Mouse (Mus musculus) liver, adult (tissue): Measurements from ENCODE around the gene Utp18.

Experiments
- GATA4 ChIP-seq: IDR thresholded peaks from 2 replicates; pipeline ENCODE4 v1.6.1; 2014; ENCODE audit warnings: mild to moderate bottlenecking, low read length; ENCODE audit not compliant: insufficient replicate concordance

Gene Utp18

DNA sequence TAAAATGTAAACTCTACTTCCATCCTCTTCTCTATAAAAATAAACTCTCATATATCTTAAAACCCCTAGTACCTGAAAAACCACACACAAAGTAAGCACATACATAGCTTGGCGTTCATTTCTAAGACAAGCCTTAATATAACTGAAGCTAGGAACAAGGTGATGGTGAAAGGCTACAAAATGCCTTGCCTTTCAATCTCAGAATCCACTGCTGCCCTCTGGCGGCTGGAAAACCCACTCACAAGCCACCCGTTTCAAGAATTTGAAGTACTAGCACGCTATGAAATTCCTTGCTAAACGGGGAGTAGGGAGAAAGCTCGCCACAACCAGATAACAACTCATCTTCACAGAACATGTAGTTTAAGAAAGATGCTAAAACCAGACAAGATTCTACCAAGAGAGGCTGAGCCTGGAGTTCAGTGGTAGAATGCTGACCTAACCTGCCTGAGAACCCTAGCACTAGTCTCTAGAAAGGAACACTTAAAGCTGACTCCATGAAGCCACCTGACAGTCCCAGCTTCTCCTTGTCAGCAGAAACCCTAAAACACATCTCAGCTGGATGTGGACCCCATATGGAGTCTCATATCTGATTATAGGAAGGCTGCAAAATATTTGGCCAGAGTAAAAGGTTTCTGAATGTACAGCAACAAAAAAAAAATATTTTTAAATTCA is 29.1 kb downstream of the Utp18 start:
- TF ChIP-seq GATA4, result no peak

DNA sequence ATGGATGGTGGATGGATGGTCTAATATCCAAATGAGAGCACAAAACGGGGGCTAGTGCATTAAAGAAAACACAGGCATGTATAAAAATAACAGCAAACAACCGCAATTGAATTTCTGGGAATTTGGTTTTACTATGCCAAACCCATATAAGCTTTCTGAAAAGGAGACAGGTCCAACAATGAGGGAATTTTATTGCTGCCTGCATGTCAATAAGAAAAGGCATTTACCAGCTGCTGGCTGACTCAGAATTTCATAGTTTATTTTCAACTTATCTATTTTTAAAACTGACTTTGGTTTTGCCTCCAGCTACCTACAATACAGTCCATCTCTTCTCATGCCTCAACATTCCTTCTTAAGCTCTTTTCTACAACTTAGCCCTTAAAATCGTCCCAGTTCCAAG is 33.0 kb downstream of the Utp18 start:
- no peak for TF ChIP-seq GATA4

DNA sequence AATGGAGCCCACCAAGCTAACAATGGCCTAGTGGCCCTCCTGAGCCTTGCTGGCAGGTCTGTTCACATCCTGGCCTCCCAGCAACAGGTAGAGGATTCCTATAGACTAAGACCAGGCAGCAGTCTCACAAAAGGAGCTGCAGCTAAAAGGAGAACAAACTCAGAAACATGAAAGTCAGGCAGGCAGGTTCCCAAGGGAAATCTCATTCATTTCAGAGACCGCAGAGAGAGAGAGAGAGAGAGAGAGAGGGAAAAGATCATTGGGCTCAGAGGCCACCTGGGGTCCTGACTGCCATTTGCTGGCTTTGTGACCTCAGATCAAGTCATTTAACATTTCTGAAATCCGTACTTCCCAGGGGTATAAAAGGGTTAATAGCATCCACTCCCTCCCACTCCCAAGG is 38.2 kb downstream of the Utp18 start:
- no peak for TF ChIP-seq GATA4

DNA sequence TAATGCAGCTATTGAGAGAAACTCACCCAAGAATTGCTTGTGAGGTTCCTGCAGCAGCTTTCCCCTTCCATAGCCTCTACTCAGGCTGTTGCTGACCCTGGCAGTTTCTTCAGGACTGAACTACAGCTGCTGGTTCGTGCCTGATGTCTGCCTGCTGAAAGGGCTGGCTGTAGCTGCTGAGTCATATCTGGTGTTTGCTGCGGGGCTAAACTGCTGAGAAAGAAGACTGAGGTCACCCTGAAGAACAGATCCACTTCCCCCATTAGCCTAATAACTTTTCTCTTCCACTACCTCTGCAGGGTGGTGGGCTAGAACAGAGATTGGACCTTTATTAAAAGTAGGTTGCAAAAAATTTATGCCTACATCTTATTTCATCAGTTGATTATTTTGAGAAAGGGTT is 49.8 kb downstream of the Utp18 start:
- TF ChIP-seq GATA4, result no peak

DNA sequence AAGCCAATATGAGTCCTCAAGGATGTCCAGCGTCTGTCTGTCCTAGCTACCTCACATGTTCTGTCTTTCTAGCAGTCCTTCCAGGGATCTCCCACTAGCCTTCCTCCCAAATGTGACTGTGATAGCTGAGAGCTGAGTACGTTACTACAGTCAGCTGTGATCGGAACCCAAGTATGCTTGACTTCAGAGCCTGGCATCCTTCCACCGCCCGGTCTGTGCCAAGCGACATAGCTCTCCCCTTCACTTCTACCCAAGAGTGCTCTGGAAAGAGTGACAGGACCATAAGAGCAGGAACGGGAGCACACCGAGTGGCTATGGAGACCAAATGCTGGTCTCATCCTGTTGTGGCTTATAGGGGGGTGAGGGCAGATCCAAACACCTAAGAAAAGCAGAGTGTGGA is 55.6 kb downstream of the Utp18 start:
- TF ChIP-seq GATA4, result no peak

DNA sequence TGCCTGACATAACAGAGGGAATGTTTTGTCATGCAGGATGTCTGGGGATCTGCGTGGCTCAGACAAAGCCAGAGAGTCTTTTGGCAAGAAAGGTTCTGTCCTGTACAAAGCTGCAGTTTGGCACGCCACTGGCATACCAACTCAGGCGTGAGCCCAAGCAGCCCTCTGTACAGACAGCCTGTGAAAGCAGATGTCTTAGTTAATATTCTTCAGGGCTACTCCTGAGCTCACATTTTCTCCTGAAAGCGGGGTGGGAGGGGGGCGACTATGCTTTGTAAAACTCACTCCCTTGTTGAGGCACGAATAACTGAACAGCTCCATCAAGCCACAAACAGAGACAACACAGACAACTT is 56.3 kb downstream of the Utp18 start:
- TF ChIP-seq GATA4, result no peak

DNA sequence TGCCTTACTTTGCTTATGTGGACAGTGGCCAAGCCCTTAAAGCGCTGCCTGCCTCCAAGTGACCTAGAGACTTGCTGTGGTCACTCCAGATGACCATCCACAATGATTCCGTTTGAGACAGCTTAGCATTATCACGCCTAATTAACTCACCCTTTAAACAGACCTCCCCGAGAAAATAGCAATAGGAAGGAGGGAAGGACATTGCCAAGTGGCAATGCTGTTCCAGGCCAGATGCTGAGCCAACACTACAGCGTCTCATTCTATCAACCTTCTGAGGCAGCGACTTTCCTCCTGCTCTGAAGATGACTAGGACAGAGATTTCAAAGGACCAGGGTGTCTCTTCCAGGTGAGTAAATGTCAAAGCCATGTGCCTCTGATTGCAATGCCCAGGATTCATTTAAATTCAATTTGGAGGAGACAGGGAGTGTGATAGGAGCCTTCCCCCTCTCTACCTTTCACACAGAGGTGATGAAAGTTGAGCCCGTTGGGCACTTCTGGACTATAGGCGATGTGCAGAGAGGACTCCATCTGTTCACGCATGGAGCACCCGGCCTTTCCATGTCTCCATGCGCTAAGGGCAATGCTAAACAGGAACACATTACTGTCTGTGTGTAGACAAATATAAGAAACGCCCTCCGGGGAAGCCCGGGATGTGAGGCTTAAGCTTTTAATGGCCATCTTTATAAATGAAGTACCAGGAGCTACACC is 56.8 kb downstream of the Utp18 start:
- TF ChIP-seq GATA4, result no peak

DNA sequence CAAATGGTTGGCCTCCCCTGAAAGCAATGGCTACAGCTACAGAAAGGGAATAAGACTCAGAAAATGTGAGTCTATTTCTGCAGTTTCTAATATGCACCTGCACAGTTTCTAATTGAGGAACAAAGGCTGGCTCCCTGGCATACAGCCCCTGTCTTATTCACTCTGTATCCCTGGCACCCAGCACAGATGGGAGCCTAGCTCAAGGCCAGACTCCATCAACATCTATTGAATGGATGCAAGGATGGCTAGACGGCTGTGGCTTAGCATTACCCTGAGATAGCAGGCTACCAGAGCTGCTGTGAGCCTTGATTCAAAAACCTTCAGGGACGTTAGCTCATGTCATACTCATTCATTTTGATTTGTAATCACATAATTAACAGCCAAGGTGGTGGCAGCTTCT is 63.3 kb downstream of the Utp18 start:
- TF ChIP-seq GATA4, result no peak

DNA sequence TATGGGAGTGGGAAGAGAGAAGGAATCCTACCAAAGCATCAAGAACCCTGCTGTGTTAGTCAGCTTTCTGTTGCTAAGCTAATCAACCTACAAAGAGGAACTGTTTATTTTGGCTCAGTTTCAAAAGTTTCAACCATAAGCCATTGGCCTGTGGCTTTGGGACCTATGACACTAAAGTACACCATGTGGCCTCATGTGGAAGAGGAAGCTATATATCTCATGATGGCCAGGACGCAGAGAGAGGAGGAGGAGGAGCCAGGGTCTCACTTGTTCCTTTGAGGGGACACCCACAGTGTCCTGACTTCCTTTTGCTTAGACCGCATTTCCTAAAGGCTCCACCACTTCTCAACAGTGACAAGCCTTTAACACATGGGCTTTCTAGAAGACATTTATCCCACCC is 64.0 kb downstream of the Utp18 start:
- no peak for TF ChIP-seq GATA4

DNA sequence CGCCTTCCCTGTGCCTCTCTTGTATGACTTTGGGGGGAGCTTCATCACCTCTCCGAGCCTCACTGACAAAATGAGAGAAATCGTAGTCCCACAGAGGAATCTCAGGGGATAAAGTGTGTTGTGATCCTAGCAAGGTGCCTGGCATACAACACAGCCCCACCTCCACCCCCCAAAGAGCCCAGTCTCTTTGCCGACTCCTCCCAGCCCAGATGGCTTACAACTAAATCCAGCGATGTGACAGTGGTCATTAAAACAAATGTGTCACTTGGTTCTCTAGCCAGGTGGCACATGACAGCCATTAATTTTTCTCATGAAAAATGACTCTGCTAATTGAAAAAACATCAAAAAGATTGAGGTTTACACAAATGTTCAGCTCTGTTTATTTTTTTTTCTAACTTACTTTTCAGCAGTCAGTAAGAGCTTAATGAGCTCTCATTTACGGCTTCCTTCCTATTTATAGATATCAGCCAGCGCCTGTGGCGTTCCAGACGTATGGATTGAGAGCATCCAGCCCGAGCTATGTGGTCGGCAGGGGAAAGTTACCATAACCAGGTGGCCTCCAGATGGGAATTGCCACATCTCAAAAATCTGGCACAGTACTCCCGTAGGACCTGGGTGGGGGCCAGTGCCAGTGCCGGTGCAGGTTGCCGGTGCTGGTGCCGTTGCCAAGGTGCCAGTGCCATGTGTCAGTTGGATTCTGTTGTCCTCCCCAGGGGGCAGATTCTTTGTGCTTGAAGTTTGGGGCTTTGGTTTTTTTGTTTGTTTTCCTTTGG is 67.4 kb downstream of the Utp18 start:
- no peak for TF ChIP-seq GATA4

DNA sequence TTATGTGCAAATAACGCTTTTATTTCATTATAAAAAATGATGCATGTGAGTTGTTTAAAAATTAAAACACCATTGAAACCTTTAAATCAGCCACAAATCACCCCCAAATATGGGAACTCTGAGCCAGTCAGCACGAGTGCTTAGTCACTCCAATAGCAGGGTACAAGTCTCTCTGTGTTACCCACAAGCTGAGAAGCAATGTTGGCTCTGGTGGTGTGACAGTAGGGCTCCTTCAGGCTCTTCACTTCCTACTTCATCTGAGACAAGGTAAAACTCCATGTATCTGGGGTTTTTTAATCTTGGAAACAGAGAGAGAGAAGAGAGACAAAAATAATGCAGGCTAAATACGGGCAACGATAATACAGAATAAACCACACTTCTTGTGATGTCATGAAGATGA is 72.6 kb downstream of the Utp18 start:
- no peak for TF ChIP-seq GATA4

DNA sequence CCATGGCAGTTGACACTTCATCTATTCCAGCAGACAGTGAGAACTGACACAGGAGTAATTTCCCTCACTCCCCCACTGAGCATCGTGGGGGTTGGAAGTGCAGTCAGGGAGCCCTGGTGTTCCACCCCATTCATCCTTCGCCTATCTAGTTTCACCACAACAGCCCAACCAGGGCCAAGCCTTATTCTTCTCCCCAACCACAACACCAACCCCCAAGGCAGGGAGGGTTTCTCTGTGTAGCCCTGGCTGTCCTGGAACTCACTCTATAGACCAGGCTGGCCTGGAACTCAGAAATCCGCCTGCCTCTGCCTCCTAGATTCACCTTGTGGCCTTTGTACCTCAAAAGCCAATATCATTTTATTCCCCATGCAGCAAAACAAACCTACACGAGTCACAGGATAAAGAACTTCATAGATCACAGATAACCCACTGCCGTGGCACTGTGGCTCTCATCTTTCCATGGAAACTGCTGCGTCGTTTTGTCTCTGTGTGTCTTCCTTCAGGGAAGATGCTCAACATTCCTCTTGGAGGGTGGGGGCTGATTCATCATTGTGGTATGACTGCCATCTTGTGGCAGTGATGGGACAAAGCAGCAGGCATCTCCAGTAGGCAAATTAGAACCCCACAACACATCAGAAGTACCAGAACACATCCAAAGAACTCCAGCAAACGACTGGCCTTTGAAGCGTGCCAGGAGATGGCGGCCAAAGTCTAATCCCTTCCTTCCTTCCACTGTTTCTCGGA is 73.3 kb downstream of the Utp18 start:
- TF ChIP-seq GATA4, result no peak
